Mouse (Mus musculus): ENCODE results near the gene Nabp1.

GRCm38 (mm10) chr1:51508543-51508942, 30.3 kb upstream of the Nabp1 start:
- no peak for TF ChIP-seq CTCF (IDR thresholded peaks at IDR 0.05; ENCODE audit: insufficient read depth, low read depth, low read length)
- TF ChIP-seq POLR2A (IDR thresholded peaks at IDR 0.05; ENCODE audit: insufficient read depth, low read depth, low read length), result no peak

All from olfactory bulb, adult 2 months (tissue).